Mouse (Mus musculus) lung, embryonic 15.5 days (tissue): ENCODE results near the gene Flrt1. TPM values are rescaled to one million over a fixed set of nuclear protein-coding genes. Genes with fewer than 3 reads are reported as not detected.
"Not testable (repeated sequence)": the region's sequence is repeated elsewhere in the genome, so short reads cannot be mapped to it uniquely, and the experiment has no call there.

ENCODE experiments used
- ATAC-seq: fragments of 200-750 bp; cut with Nextera tagmentation; 2 replicates; pipeline ENCODE4 v1.8.0; 2017; ENCODE audit warnings: moderate number of reproducible peaks, borderline replicate concordance; ENCODE audit not compliant: low FRiP score, low TSS enrichment; ENCODE audit errors: extremely low read depth
- H3K27ac ChIP-seq: fragments of 300-500 bp; sonication (generic); 2 replicates; pipeline ENCODE4 v1.5.1; 2015; ENCODE audit warnings: moderate library complexity, mild to moderate bottlenecking, inconsistent platforms
- H3K27me3 ChIP-seq: fragments of 300-500 bp; sonication (generic); 2 replicates; pipeline ENCODE4 v1.6.1; 2015; ENCODE audit warnings: inconsistent platforms
- H3K36me3 ChIP-seq: fragments of 300-500 bp; sonication (generic); 2 replicates; pipeline ENCODE4 v1.6.1; 2015; ENCODE audit warnings: inconsistent platforms
- H3K4me1 ChIP-seq: fragments of 300-500 bp; sonication (generic); 2 replicates; pipeline ENCODE4 v1.6.1; 2015; ENCODE audit warnings: inconsistent platforms
- H3K4me2 ChIP-seq: fragments of 300-500 bp; sonication (generic); 2 replicates; pipeline ENCODE4 v1.6.1; 2015; ENCODE audit warnings: inconsistent platforms, mild to moderate bottlenecking, moderate library complexity
- H3K4me3 ChIP-seq: fragments of 300-500 bp; sonication (generic); 2 replicates; pipeline ENCODE4 v1.5.1; 2015; ENCODE audit warnings: mild to moderate bottlenecking, inconsistent platforms
- H3K9ac ChIP-seq: fragments of 300-500 bp; sonication (generic); 2 replicates; pipeline ENCODE4 v1.6.1; 2015; ENCODE audit warnings: inconsistent platforms
- H3K9me3 ChIP-seq: fragments of 300-500 bp; sonication (generic); 2 replicates; pipeline ENCODE4 v1.6.1; 2016; ENCODE audit warnings: inconsistent platforms
- WGBS: fragments of 180-500 bp; shearing (Covaris S2); methylation state at CpG from one replicate; pipeline ENCODE4 v1.1.7; 2015; 5-methylcytosine and 5-hydroxymethylcytosine counted together
- polyA plus RNA-seq: library from polyadenylated mRNA; unstranded; fragments of >200 nt; fragmentation: Nextera tagmentation; extraction: Ambion mirVana; gene quantifications from 2 replicates; pipeline ENCODE4 v1.2.1, GENCODE M21; 2015

Gene Flrt1
- polyA plus RNA-seq, 1 experiment from 2014 or later = 1.4 TPM

- WGBS = 24% methylated on average over 15 of the region's 15 CpGs
- Histone ChIP-seq H3K36me3 (no peaks in the 10 kb centered on the region), H3K9ac (no peak overlapping the region), H3K9me3 (no peaks in the 10 kb centered on the region), H3K4me1 (peaks cover 39% of the 10 kb centered on the region), H3K4me2 (peak overlapping the region; percentile 36; the same call in 1 of the 2 replicates), H3K27ac (peak overlapping the region; percentile 56), H3K4me3 (no peak overlapping the region), H3K27me3 (peaks cover 11% of the 10 kb centered on the region)
- ATAC-seq = peak; percentile 6; the same call in 1 of the 2 replicates
Observed at GRCm38 (mm10) chr19:7066034-7066827, 39.3 kb downstream of the Flrt1 start.

GRCm38 (mm10) chr19:7064571-7064970, 41.0 kb downstream of the Flrt1 start:
- Histone ChIP-seq H3K9ac (no peak overlapping the region), H3K4me1 (peaks cover 26% of the 10 kb centered on the region), H3K9me3 (no peaks in the 10 kb centered on the region), H3K27ac (no peak overlapping the region), H3K4me3 (no peak overlapping the region), H3K27me3 (peaks cover 11% of the 10 kb centered on the region), H3K36me3 (no peaks in the 10 kb centered on the region), H3K4me2 (no peak overlapping the region)
- WGBS = 8% methylated on average over 3 of the region's 3 CpGs
- ATAC-seq = peak; percentile 55; the same call in 1 of the 2 replicates

DNA sequence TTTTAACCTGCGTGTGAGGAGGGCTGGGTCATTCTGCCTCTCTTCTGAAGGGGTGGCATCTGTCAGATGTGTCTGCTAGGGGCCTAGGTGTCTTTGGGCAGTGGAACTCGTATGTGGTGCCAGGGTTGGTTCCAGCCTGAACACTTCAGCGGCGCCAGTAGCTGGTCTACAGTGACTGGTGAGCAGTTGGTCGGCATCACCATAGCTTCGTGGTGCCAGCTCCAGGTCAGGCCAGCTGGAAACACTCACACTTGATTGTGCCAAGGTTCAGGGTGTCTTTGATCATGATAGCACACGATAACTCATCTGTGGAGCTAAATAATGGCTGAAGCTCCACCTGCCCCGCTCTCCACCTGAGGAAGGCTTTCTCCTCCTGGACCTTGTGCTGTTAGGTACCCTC, 42.6 kb downstream of the Flrt1 start:
- H3K9me3 ChIP-seq = no peaks in the 10 kb centered on the region
- H3K4me2 ChIP-seq = no peak overlapping the region
- H3K36me3 ChIP-seq = no peaks in the 10 kb centered on the region
- H3K9ac ChIP-seq = no peak overlapping the region
- H3K27ac ChIP-seq = no peak overlapping the region
- WGBS = 79% methylated on average over 8 of the region's 8 CpGs
- peaks cover 20% of the 10 kb centered on the region for H3K4me1 ChIP-seq
- peaks cover 7% of the 10 kb centered on the region for H3K27me3 ChIP-seq
- ATAC-seq = no peak
- H3K4me3 ChIP-seq = no peak overlapping the region

DNA sequence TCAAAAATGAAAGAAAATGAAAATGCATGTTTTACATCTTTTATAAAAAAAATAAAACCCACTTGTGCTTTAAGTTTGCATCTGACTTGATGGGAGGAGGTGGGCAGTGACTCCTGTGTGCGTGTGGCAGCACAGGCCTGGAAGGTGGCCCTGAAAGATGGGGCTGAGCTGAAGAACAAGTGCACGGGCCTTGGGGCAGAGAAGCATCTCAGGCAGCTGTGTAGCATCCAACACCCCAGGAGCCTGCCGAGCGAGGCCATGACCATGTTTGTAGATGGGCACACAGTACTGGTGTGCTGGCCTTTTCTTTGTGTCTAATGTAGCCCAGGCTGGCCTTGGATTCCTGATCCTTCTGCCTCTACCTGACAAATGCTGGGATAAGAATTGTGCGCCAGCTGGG, 43.4 kb downstream of the Flrt1 start:
- 82% methylated on average over 5 of the region's 5 CpGs for whole genome bisulfite sequencing

DNA sequence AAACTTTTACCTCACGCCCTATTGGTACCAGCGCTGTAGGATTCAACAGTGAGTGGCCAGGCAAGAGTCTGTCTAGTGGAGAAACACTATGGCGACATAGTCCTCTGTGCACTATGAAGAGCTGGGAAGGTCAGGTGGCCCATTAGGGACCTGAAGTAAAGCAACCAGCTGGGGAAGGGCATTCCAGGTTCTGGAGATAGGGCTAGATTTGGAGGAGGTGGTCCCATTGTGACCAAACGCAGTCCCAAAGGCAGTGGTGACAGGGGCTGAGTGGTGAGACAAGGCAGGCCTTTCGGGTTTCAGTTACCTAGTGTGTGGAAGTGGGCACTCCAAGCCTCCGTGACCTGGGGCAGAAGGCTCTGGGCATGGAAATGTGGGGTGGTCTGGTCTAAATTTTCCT, 47.0 kb downstream of the Flrt1 start:
- Histone ChIP-seq H3K36me3 (no peaks in the 10 kb centered on the region), H3K4me1 (peaks cover 33% of the 10 kb centered on the region), H3K27me3 (no peaks in the 10 kb centered on the region), H3K9ac (no peak overlapping the region), H3K27ac (peak overlapping the region; percentile 73; the same call in 1 of the 2 replicates), H3K4me2 (peak overlapping the region; percentile 98), H3K9me3 (no peaks in the 10 kb centered on the region), H3K4me3 (peak overlapping the region; percentile 58; the same call in 1 of the 2 replicates)
- ATAC-seq = no peak
- 63% methylated on average over 6 of the region's 6 CpGs for WGBS

More for the DNA sequence above, 43.4 kb downstream of the Flrt1 start:
- Histone ChIP-seq H3K4me1 (peaks cover 28% of the 10 kb centered on the region), H3K27ac (no peak overlapping the region), H3K9me3 (no peaks in the 10 kb centered on the region), H3K9ac (no peak overlapping the region), H3K4me2 (no peak overlapping the region), H3K4me3 (no peak overlapping the region), H3K36me3 (no peaks in the 10 kb centered on the region), H3K27me3 (no peaks in the 10 kb centered on the region)
- ATAC-seq = no peak

DNA sequence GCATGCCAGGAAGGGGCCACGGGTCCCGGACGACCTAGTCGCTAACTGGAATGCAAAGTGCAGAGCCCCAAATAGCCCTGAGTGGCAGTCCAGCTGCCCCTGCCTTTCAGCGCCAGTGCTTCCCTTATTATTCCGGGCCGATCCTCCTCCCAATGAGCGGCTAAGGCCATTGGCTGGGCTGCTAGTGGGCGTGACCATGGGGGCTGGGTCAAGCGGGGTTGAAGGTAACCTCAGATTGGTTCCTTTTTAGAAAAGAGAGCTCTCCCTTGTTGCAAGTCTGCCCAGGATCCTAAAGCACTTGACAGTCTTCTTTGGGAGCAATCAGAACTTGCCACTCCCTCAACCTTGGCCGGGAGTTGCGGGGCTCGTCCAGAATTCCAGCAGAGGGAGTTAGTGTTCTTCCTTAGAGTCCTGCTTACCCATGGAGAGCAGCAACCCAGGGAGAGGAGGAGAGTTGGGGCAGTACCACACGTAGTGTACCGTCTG, 47.8 kb downstream of the Flrt1 start:
- Histone ChIP-seq H3K4me2 (peak overlapping the region; percentile 98), H3K4me1 (peaks cover 33% of the 10 kb centered on the region), H3K36me3 (no peaks in the 10 kb centered on the region), H3K27me3 (no peaks in the 10 kb centered on the region), H3K9ac (peak overlapping the region; percentile 65), H3K4me3 (peak overlapping the region; percentile 58), H3K27ac (peak overlapping the region; percentile 73), H3K9me3 (no peaks in the 10 kb centered on the region)
- under 1% methylated on average over 15 of the region's 15 CpGs for WGBS
- ATAC-seq = peak; percentile 70

GRCm38 (mm10) chr19:7057126-7057721, 48.3 kb downstream of the Flrt1 start:
- H3K9me3 ChIP-seq = no peaks in the 10 kb centered on the region
- H3K9ac ChIP-seq = peak overlapping the region; percentile 65
- under 1% methylated on average over 16 of the region's 16 CpGs for WGBS
- no peaks in the 10 kb centered on the region for H3K27me3 ChIP-seq
- H3K4me1 ChIP-seq = peaks cover 33% of the 10 kb centered on the region
- H3K4me2 ChIP-seq = peak overlapping the region; percentile 98
- H3K27ac ChIP-seq = peak overlapping the region; percentile 73
- peak; percentile 43 for ATAC-seq
- H3K36me3 ChIP-seq = no peaks in the 10 kb centered on the region
- peak overlapping the region; percentile 58 for H3K4me3 ChIP-seq

DNA sequence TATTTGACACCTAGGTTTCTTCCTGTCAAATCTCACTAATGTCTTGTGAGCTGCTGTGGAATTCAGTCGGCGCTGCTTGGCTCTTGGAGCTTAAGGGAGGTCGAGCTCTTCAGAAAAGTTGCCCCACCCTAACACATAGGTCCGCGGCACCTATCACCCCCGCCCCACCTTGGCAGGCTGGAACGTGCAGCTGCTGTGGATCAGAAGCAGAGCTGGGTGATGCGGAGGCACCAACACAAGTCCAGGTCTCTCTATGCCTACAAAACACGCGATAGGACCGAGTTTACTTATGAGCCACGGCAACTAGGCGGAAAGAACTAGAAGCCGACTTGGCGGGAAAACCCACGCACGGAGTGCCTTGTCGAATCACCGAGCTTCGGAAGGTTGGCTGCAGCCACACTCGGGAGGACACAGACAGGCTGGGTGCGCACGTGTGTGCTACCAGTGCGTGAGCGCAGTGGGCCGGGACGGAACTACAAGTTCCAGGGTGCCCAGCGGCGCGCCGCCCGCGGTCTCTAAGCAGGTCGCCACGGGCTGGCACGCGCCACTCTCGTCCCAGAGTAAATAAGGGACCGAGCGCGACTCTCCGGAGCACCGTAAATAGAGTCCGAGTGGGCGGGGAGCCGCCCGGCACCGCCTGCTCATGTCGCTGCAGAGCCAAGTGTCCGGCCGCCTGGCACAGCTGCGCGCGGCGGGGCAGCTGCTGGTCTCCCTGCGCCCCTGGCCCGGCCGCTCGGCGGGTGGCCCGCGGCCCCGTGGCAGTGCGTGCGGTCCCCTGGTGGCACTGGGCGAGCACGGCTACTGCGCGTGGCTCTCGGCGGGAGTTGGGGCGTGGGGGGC, 49.1 kb downstream of the Flrt1 start, which contains the start of gene Macrod1:
TSS of gene Macrod1 (plus strand) at position 563 of the 840 bp plus-strand sequence.
- peak within 1 kb of the TSS; percentile 58 for H3K4me3 ChIP-seq
- H3K36me3 ChIP-seq = no peaks in the 10 kb centered on the region
- peaks cover 33% of the 10 kb centered on the region for H3K4me1 ChIP-seq
- peak within 1 kb of the TSS; percentile 98 for H3K4me2 ChIP-seq
- under 1% methylated on average over 72 of the region's 72 CpGs for WGBS
- no peaks in the 10 kb centered on the region for H3K27me3 ChIP-seq
- peak within 1 kb of the TSS; percentile 65 for H3K9ac ChIP-seq
- no peaks in the 10 kb centered on the region for H3K9me3 ChIP-seq
- ATAC-seq = peak; percentile 71
- peak within 1 kb of the TSS; percentile 73 for H3K27ac ChIP-seq

GRCm38 (mm10) chr19:7055173-7055572, 50.4 kb downstream of the Flrt1 start:
- Histone ChIP-seq H3K27ac (no peak overlapping the region), H3K36me3 (no peaks in the 10 kb centered on the region), H3K27me3 (no peaks in the 10 kb centered on the region), H3K4me3 (no peak overlapping the region), H3K4me1 (peaks cover 33% of the 10 kb centered on the region), H3K9me3 (no peaks in the 10 kb centered on the region), H3K9ac (no peak overlapping the region), H3K4me2 (no peak overlapping the region)
- WGBS = 36% methylated on average over 3 of the region's 3 CpGs
- ATAC-seq = no peak

- Histone ChIP-seq H3K9ac (no peak overlapping the region), H3K4me2 (no peak overlapping the region), H3K27me3 (no peaks in the 10 kb centered on the region), H3K4me1 (peaks cover 33% of the 10 kb centered on the region), H3K27ac (no peak overlapping the region), H3K4me3 (no peak overlapping the region), H3K36me3 (no peaks in the 10 kb centered on the region), H3K9me3 (no peaks in the 10 kb centered on the region)
- WGBS = 35% methylated on average over 10 of the region's 10 CpGs
- no peak for ATAC-seq
Observed at GRCm38 (mm10) chr19:7054772-7055171, 50.8 kb downstream of the Flrt1 start.

DNA sequence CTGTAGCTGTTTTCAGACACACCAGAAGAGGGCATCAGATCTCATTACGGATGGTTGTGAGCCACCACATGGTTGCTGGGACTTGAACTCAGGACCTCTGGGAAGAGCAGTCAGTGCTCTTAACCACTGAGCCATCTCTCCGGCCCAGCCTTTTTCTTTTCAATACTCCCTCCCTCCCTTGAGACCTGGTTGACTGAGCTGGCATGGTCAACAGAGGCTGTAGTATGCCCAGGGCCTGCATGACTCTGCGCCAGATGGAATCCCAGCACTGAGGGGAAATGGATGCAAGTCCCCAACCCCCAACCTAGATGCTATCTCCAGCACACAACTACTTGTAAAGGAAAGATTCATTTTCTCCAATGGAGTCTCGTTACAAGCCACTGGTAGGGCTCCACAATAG, 52.1 kb downstream of the Flrt1 start:
- H3K9me3 ChIP-seq, H3K4me3 ChIP-seq, H3K4me2 ChIP-seq, H3K9ac ChIP-seq, H3K36me3 ChIP-seq, ATAC-seq, H3K27me3 ChIP-seq, H3K27ac ChIP-seq: not testable (repeated sequence)
- peaks cover 30% of the 10 kb centered on the region for H3K4me1 ChIP-seq
- WGBS = 86% methylated on average over 4 of the region's 4 CpGs
